8 mouse cellular contexts compared by ENCODE assay signal in genomic region chr14:34502475-34503324, GRCm38 (mm10). TPM values are rescaled to one million over a fixed set of nuclear protein-coding genes. Genes with fewer than 3 reads are reported as not detected.
A peak's percentile ranks its signal among the peaks of the same experiment; 100 is the strongest.
DNase-seq lines count a peak whose midpoint lies in the region; ATAC-seq and TF ChIP-seq lines count a peak whose summit lies in the region.

No protein-coding gene starts in this region.

- ATAC-seq in forebrain, embryonic 11.5 days (replicated peaks; ENCODE audit: low FRiP score), result peak; percentile 92
- peak; percentile 87 for ATAC-seq in heart, embryonic 15.5 days (replicated peaks; ENCODE audit: insufficient number of reproducible peaks, insufficient read depth, low FRiP score, low read depth)
- ATAC-seq in liver, embryonic 12.5 days, result peak; percentile 80
- peak; percentile 93 for ATAC-seq in stomach, embryonic 16.5 days (ENCODE audit: insufficient read depth, low FRiP score)

- WGBS in forebrain, embryonic 11.5 days, result under 1% methylated on average over 84 of the region's 115 CpGs
- WGBS in heart, embryonic 15.5 days, result under 1% methylated on average over 68 of the region's 115 CpGs
- WGBS in liver, embryonic 12.5 days (ENCODE audit: insufficient replicate concordance), result under 1% methylated on average over 98 of the region's 115 CpGs
- WGBS in stomach, embryonic 16.5 days, result under 1% methylated on average over 83 of the region's 115 CpGs

- H3K79me2 ChIP-seq in C2C12 (ENCODE audit: control insufficient read depth, insufficient read depth), result peaks cover 53% of the 10 kb centered on the region

- peaks cover 8% of the 10 kb centered on the region; the same call in 1 of the 2 replicates for H3K4me1 ChIP-seq in forebrain, embryonic 11.5 days (replicated peaks; ENCODE audit: control insufficient read depth, insufficient read depth, low read length)
- H3K4me1 ChIP-seq in heart, embryonic 15.5 days (replicated peaks), result peaks cover 57% of the 10 kb centered on the region
- peaks cover 40% of the 10 kb centered on the region for H3K4me1 ChIP-seq in liver, embryonic 12.5 days
- H3K4me1 ChIP-seq in stomach, embryonic 16.5 days (ENCODE audit: control insufficient read depth, insufficient read depth, low read length), result peaks cover 25% of the 10 kb centered on the region

- H3K4me2 ChIP-seq in forebrain, embryonic 11.5 days (ENCODE audit: low read depth, low read length, severe bottlenecking), result peak overlapping the region; percentile 72
- H3K4me2 ChIP-seq in heart, embryonic 15.5 days, result peak overlapping the region; percentile 71
- H3K4me2 ChIP-seq in liver, embryonic 12.5 days, result peak overlapping the region; percentile 96
- H3K4me2 ChIP-seq in stomach, embryonic 16.5 days (ENCODE audit: low read depth, low read length), result peak overlapping the region; percentile 83

- H3K27me3 ChIP-seq in C2C12 (ENCODE audit: control insufficient read depth, insufficient read depth, insufficient read length), result no peaks in the 10 kb centered on the region
- no peaks in the 10 kb centered on the region for H3K27me3 ChIP-seq in forebrain, embryonic 11.5 days (ENCODE audit: control insufficient read depth, insufficient read depth, low read length)
- H3K27me3 ChIP-seq in heart, embryonic 15.5 days, result peaks cover 6% of the 10 kb centered on the region; the same call in 1 of the 2 replicates
- H3K27me3 ChIP-seq in liver, embryonic 12.5 days (replicated peaks), result peaks cover 73% of the 10 kb centered on the region
- H3K27me3 ChIP-seq in stomach, embryonic 16.5 days (ENCODE audit: control insufficient read depth, insufficient read depth, low read length), result no peaks in the 10 kb centered on the region

- peak overlapping the region; percentile 79 for H3K4me3 ChIP-seq in C2C12 (ENCODE audit: insufficient read depth, poor library complexity, severe bottlenecking)
- peak overlapping the region; percentile 91 for H3K4me3 ChIP-seq in forebrain, embryonic 11.5 days (ENCODE audit: low read depth, low read length)
- peak overlapping the region; percentile 78 for H3K4me3 ChIP-seq in heart, embryonic 15.5 days
- H3K4me3 ChIP-seq in liver, embryonic 12.5 days, result peak overlapping the region; percentile 77
- peak overlapping the region; percentile 94 for H3K4me3 ChIP-seq in stomach, embryonic 16.5 days (replicated peaks; ENCODE audit: low read length)

- peak; percentile 94 for DNase-seq in brain, adult 2 months (ENCODE audit: low read depth, low spot score)
- DNase-seq in forebrain, embryonic 11.5 days (ENCODE audit: low spot score), result peak; percentile 97
- peak; percentile 95 for DNase-seq in kidney, postnatal 14 days
- DNase-seq in neural tube, embryonic 10.5 days (ENCODE audit: extremely low spot score, low spot score), result peak; percentile 94

- H3K36me3 ChIP-seq in C2C12 (ENCODE audit: control insufficient read depth, insufficient read depth), result no peaks in the 10 kb centered on the region
- no peaks in the 10 kb centered on the region for H3K36me3 ChIP-seq in forebrain, embryonic 11.5 days (ENCODE audit: control insufficient read depth, insufficient read depth, low read length)
- H3K36me3 ChIP-seq in heart, embryonic 15.5 days, result no peaks in the 10 kb centered on the region
- H3K36me3 ChIP-seq in liver, embryonic 12.5 days, result no peaks in the 10 kb centered on the region
- H3K36me3 ChIP-seq in stomach, embryonic 16.5 days (ENCODE audit: control insufficient read depth, insufficient read depth, low read length), result no peaks in the 10 kb centered on the region

- peak overlapping the region; percentile 78 for H3ac ChIP-seq in C2C12 (ENCODE audit: control insufficient read depth, insufficient read length, low read depth)

- peak overlapping the region; percentile 99 for H3K9ac ChIP-seq in forebrain, embryonic 11.5 days (ENCODE audit: low read length)
- peak overlapping the region; percentile 99 for H3K9ac ChIP-seq in heart, embryonic 15.5 days
- peak overlapping the region; percentile 85 for H3K9ac ChIP-seq in liver, embryonic 12.5 days
- peak overlapping the region; percentile 99 for H3K9ac ChIP-seq in stomach, embryonic 16.5 days (ENCODE audit: low read length)

- TF ChIP-seq CTCF in C2C12 (IDR thresholded peaks at IDR 0.05; ENCODE audit: control insufficient read depth, insufficient read depth, insufficient read length), result no peak

- H3K79me3 ChIP-seq in C2C12 (ENCODE audit: low read depth), result peaks cover 45% of the 10 kb centered on the region

- peak overlapping the region; percentile 90 for H3K27ac ChIP-seq in forebrain, embryonic 11.5 days (ENCODE audit: low read depth, low read length)
- peak overlapping the region; percentile 99 for H3K27ac ChIP-seq in heart, embryonic 15.5 days
- H3K27ac ChIP-seq in liver, embryonic 12.5 days, result peak overlapping the region; percentile 80
- peak overlapping the region; percentile 97 for H3K27ac ChIP-seq in stomach, embryonic 16.5 days (ENCODE audit: low read length)

- H3K9me3 ChIP-seq in forebrain, embryonic 11.5 days (ENCODE audit: control insufficient read depth, low read length), result no peaks in the 10 kb centered on the region
- H3K9me3 ChIP-seq in heart, embryonic 15.5 days (replicated peaks), result no peaks in the 10 kb centered on the region
- no peaks in the 10 kb centered on the region for H3K9me3 ChIP-seq in liver, embryonic 12.5 days (replicated peaks)
- H3K9me3 ChIP-seq in stomach, embryonic 16.5 days (replicated peaks; ENCODE audit: control insufficient read depth, low read length), result no peaks in the 10 kb centered on the region

TF ChIP-seq in C2C12, 6 proteins besides CTCF, POLR2A, EP300 and RAD21:
- no peak for TF ChIP-seq MYOD1 (IDR thresholded peaks at IDR 0.05; ENCODE audit: control insufficient read depth, insufficient read length, low read depth)
- no peak for TF ChIP-seq MYOG (IDR thresholded peaks at IDR 0.05; ENCODE audit: control insufficient read depth, extremely low read depth, insufficient read length)
- TF ChIP-seq MAX (IDR thresholded peaks at IDR 0.05), result no peak
- no peak for TF ChIP-seq USF1 (IDR thresholded peaks at IDR 0.05; ENCODE audit: low read depth)
- no peak for TF ChIP-seq CEBPB (IDR thresholded peaks at IDR 0.05; ENCODE audit: low read depth)

RNA-seq across cellular contexts. Expression of gene Bmpr1a, which starts 0.4 kb away (rescaled TPM):
- polyA plus RNA-seq in C2C12 (2012; fragmentation: generic; extraction: Trizol), result 8.9 TPM
- 56.0 and 60.4 TPM in 2 replicates for polyA plus RNA-seq in forebrain, embryonic 11.5 days (2014; fragmentation: Nextera tagmentation; extraction: Ambion mirVana)
- 35.5 and 36.2 TPM in 2 replicates for polyA plus RNA-seq in heart, embryonic 15.5 days (2015; fragmentation: Nextera tagmentation; extraction: Ambion mirVana)
- polyA plus RNA-seq in liver, embryonic 12.5 days (2016; fragmentation: Nextera tagmentation; extraction: Ambion mirVana), result 8.6 and 8.8 TPM in 2 replicates
- polyA plus RNA-seq in stomach, embryonic 16.5 days (2015; fragmentation: Nextera tagmentation; extraction: Ambion mirVana), result 22.4 and 22.9 TPM in 2 replicates

RNA-seq across cellular contexts. Expression of gene 9230112D13Rik, which starts 19.9 kb away (rescaled TPM):
- not detected for polyA plus RNA-seq in C2C12 (2012; fragmentation: generic; extraction: Trizol)
- not detected in 2 replicates for polyA plus RNA-seq in forebrain, embryonic 11.5 days (2014; fragmentation: Nextera tagmentation; extraction: Ambion mirVana)
- not detected in 2 replicates for polyA plus RNA-seq in heart, embryonic 15.5 days (2015; fragmentation: Nextera tagmentation; extraction: Ambion mirVana)
- not detected in 2 replicates for polyA plus RNA-seq in liver, embryonic 12.5 days (2016; fragmentation: Nextera tagmentation; extraction: Ambion mirVana)
- polyA plus RNA-seq in stomach, embryonic 16.5 days (2015; fragmentation: Nextera tagmentation; extraction: Ambion mirVana), result not detected in 2 replicates

Comparison
In these comparisons a context has a peak if more than half of its experiments do, and no peak if none do; other contexts are left out.
1. Peak in every context shown above with its lines: DNase-seq, ATAC-seq, H3K4me3 ChIP-seq and H3K27ac ChIP-seq.